7 mouse cellular contexts compared by ENCODE assay signal in the genomic region with DNA sequence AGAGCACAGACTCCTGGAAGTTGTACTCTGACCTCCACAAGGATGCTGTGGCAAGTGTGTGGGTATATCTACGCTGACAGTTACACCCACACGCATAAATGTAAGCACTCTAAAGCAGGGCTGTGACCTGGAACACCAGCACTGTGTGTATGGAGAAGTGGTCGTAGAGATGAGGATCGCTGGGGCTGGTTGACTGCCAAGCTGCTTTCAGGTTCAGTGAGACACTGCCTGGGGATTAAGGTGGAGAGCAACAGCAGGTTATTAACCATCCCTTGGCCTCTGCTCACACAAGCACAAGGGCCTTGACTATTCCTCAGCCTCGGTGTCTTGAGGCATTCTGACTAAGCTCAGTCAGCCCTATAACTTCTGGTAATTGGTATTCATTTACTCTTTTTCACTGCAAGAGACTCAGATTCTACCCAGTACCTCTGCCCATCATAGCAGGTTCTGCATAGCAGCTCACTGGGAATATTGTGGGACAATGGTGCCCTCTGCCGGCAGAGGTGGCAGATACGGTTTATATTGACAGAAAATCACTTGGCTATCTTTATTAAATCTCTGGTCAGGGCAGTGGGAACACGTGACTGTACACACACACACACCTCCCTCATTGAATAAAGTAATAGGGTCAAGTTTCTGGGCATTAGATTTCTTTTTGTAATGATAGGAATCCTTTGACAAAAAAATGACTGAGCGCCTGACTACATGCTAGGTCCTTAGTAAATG. TPM values are rescaled to one million over a fixed set of nuclear protein-coding genes. Genes with fewer than 3 reads are reported as not detected.
DNase-seq lines count a peak whose midpoint lies in the region.

No protein-coding gene starts in this region.

- peak; percentile 91 for DNase-seq in NIH3T3 (ENCODE audit: low read depth)
- peak; percentile 74 for DNase-seq in c-Kit-negative CD71-positive TER-119-positive erythroid progenitor cells, embryonic 14.5 days (ENCODE audit: low read depth, low spot score)
- peak; percentile 76 for DNase-seq in forebrain, embryonic 10.5 days (ENCODE audit: extremely low spot score, low spot score)
- DNase-seq in heart, postnatal 36 days: peak; percentile 84 to 89
- DNase-seq in layer of hippocampus, postnatal 25 days (ENCODE audit: extremely low spot score in 1 of 2, low spot score in 1 of 2): peak; percentile 87 to 96
- peak; percentile 87 for DNase-seq in mesoderm, embryonic 11.5 days (ENCODE audit: low read depth, low spot score)
- peak; percentile 69 to 74 for DNase-seq in right cerebral cortex, postnatal 36 days (ENCODE audit: low spot score in 2 of 2)

- H3K36me3 ChIP-seq in forebrain, embryonic 10.5 days (replicated peaks): peaks cover 47% of the 10 kb centered on the region

- peaks cover 19% of the 10 kb centered on the region for H3K4me1 ChIP-seq in forebrain, embryonic 10.5 days

- WGBS in forebrain, embryonic 10.5 days: 41% methylated on average over 9 of the region's 9 CpGs

- H3K9me3 ChIP-seq in forebrain, embryonic 10.5 days: no peaks in the 10 kb centered on the region

- no peak overlapping the region for H3K4me3 ChIP-seq in forebrain, embryonic 10.5 days

- H3K27ac ChIP-seq in forebrain, embryonic 10.5 days: no peak overlapping the region

- intact Hi-C loops in heart, postnatal 36 days (cut with DNase I): loop anchor here (1.0 to 5.0 kb wide), 3 partner anchors 43 to 257 kb away; partner anchors contain the start of gene Ilf3

- no peaks in the 10 kb centered on the region for H3K27me3 ChIP-seq in forebrain, embryonic 10.5 days (ENCODE audit: poor library complexity, severe bottlenecking)

RNA-seq across cellular contexts. Expression of gene Qtrt1, which starts 1.9 kb away (rescaled TPM):
- 71.7 and 74.0 TPM in 2 replicates for polyA plus RNA-seq in forebrain, embryonic 10.5 days (2016; fragmentation: Nextera tagmentation; extraction: Ambion mirVana)
- total RNA-seq in heart, postnatal 36 days (2021): 1 to 10 TPM; 8.0 to 9.5 TPM
- 10 to 100 TPM; 21.4 to 31.6 TPM for total RNA-seq in layer of hippocampus, postnatal 25 days (2021)

RNA-seq across cellular contexts. Expression of gene Dnm2, which starts 15.0 kb away (rescaled TPM):
- 65.9 and 66.3 TPM in 2 replicates for polyA plus RNA-seq in forebrain, embryonic 10.5 days (2016; fragmentation: Nextera tagmentation; extraction: Ambion mirVana)
- 10 to 100 TPM; 63.9 to 72.4 TPM for total RNA-seq in heart, postnatal 36 days (2021)
- total RNA-seq in layer of hippocampus, postnatal 25 days (2021): 10 to 100 TPM; 55.2 to 77.1 TPM

RNA-seq across cellular contexts. Expression of gene Ilf3, which starts 42.1 kb away (rescaled TPM):
- polyA plus RNA-seq in forebrain, embryonic 10.5 days (2016; fragmentation: Nextera tagmentation; extraction: Ambion mirVana): 328 and 336 TPM in 2 replicates
- 10 to 100 TPM; 28.9 to 29.0 TPM for total RNA-seq in heart, postnatal 36 days (2021)
- total RNA-seq in layer of hippocampus, postnatal 25 days (2021): 10 to 100 TPM; 85.6 to 92.6 TPM
